Mouse (Mus musculus) liver, embryonic 11.5 days (tissue): ENCODE measurements around the gene Fkbp5. TPM values are rescaled to one million over a fixed set of nuclear protein-coding genes. Genes with fewer than 3 reads are reported as not detected.

ENCODE experiments used
- ATAC-seq: fragments of 200-750 bp; cut with Nextera tagmentation; replicated peaks from 2 replicates; pipeline ENCODE4 v1.8.0; 2017; ENCODE audit warnings: moderate number of reproducible peaks, mild to moderate bottlenecking, moderate TSS enrichment, moderate library complexity; ENCODE audit not compliant: low FRiP score
- DNase-seq: peaks from one replicate; pipeline ENCODE4 v3.0.0-alpha.2; 2017; ENCODE audit warnings: low spot score
- H3K27ac ChIP-seq: fragments of 300-500 bp; sonication (generic); 2 replicates; pipeline ENCODE4 v1.5.1; 2014; ENCODE audit warnings: mild to moderate bottlenecking, low read depth, low read length, control low read depth
- H3K27me3 ChIP-seq: fragments of 300-500 bp; sonication (generic); replicated peaks from 2 replicates; pipeline ENCODE4 v1.6.1; 2014; ENCODE audit warnings: low read length, mixed read lengths; ENCODE audit not compliant: control insufficient read depth, insufficient read depth
- H3K36me3 ChIP-seq: fragments of 300-500 bp; sonication (generic); 2 replicates; pipeline ENCODE4 v1.6.1; 2014; ENCODE audit warnings: mild to moderate bottlenecking, low read length, moderate library complexity, mixed read lengths; ENCODE audit not compliant: control insufficient read depth, insufficient read depth
- H3K4me1 ChIP-seq: fragments of 300-500 bp; sonication (generic); replicated peaks from 2 replicates; pipeline ENCODE4 v1.6.1; 2014; ENCODE audit warnings: low read length, mixed read lengths; ENCODE audit not compliant: control insufficient read depth, insufficient read depth
- H3K4me2 ChIP-seq: fragments of 300-500 bp; sonication (generic); 2 replicates; pipeline ENCODE4 v1.6.1; 2014; ENCODE audit warnings: mild to moderate bottlenecking, control low read depth, moderate library complexity
- H3K4me3 ChIP-seq: fragments of 300-500 bp; sonication (generic); 2 replicates; pipeline ENCODE4 v1.5.1; 2014; ENCODE audit warnings: low read depth, low read length, control low read depth
- H3K9ac ChIP-seq: fragments of 300-500 bp; sonication (generic); 2 replicates; pipeline ENCODE4 v1.6.1; 2014; ENCODE audit warnings: low read depth, low read length, control low read depth
- H3K9me3 ChIP-seq: fragments of 300-500 bp; sonication (generic); 2 replicates; pipeline ENCODE4 v1.6.1; 2016; ENCODE audit warnings: low read length, inconsistent platforms, mixed read lengths; ENCODE audit not compliant: control insufficient read depth
- WGBS: fragments of 180-500 bp; shearing (Covaris S2); extraction: QIAGEN DNeasy Blood & Tissue Kit; methylation state at CpG from one replicate; pipeline ENCODE4 v1.1.7; 2014; 5-methylcytosine and 5-hydroxymethylcytosine counted together
- polyA plus RNA-seq: library from polyadenylated mRNA; unstranded; fragments of >200 nt; fragmentation: Nextera tagmentation; extraction: Ambion mirVana; gene quantifications from 2 replicates; pipeline ENCODE4 v1.2.1, GENCODE M21; 2014

Gene Fkbp5
- polyA plus RNA-seq, 1 experiment from 2014 or later: 10.1 TPM

GRCm38 (mm10) chr17:28504182-28504581 is 13.1 kb downstream of the Fkbp5 start:
- no peak overlapping the region for H3K4me2 ChIP-seq
- no peaks in the 10 kb centered on the region for H3K9me3 ChIP-seq
- no peak overlapping the region for H3K4me3 ChIP-seq
- H3K9ac ChIP-seq: no peak overlapping the region
- ATAC-seq (no peak), DNase-seq (no peak)
- H3K27me3 ChIP-seq: peaks cover 2% of the 10 kb centered on the region; the same call in 1 of the 2 replicates
- no peak overlapping the region for H3K27ac ChIP-seq
- no peaks in the 10 kb centered on the region for H3K36me3 ChIP-seq
- WGBS: 75% methylated on average over 6 of the region's 6 CpGs
- peaks cover 4% of the 10 kb centered on the region for H3K4me1 ChIP-seq

- DNase-seq: no peak
- Histone ChIP-seq H3K36me3 (no peaks in the 10 kb centered on the region), H3K4me2 (no peak overlapping the region), H3K27ac (no peak overlapping the region), H3K4me3 (no peak overlapping the region), H3K27me3 (peaks cover 2% of the 10 kb centered on the region; the same call in 1 of the 2 replicates), H3K9me3 (no peaks in the 10 kb centered on the region), H3K9ac (no peak overlapping the region), H3K4me1 (peaks cover 4% of the 10 kb centered on the region)
- ATAC-seq: no peak
- WGBS: 34% methylated on average over 7 of the region's 7 CpGs
These were observed 15.0 kb downstream of the Fkbp5 start for GRCm38 (mm10) chr17:28502196-28502821.

- no peaks in the 10 kb centered on the region for H3K27me3 ChIP-seq
- H3K36me3 ChIP-seq: no peaks in the 10 kb centered on the region
- no peak overlapping the region for H3K4me3 ChIP-seq
- ATAC-seq: no peak
- no peaks in the 10 kb centered on the region for H3K4me1 ChIP-seq
- H3K9me3 ChIP-seq: no peaks in the 10 kb centered on the region
- DNase-seq: no peak
- H3K4me2 ChIP-seq: no peak overlapping the region
- no peak overlapping the region for H3K9ac ChIP-seq
- H3K27ac ChIP-seq: no peak overlapping the region
- WGBS: 70% methylated on average over 3 of the region's 3 CpGs
These were observed 16.9 kb downstream of the Fkbp5 start for GRCm38 (mm10) chr17:28500465-28500864.

- Histone ChIP-seq H3K9me3 (no peaks in the 10 kb centered on the region), H3K4me2 (no peak overlapping the region), H3K27ac (no peak overlapping the region), H3K36me3 (no peaks in the 10 kb centered on the region), H3K9ac (no peak overlapping the region), H3K27me3 (no peaks in the 10 kb centered on the region), H3K4me3 (no peak overlapping the region), H3K4me1 (no peaks in the 10 kb centered on the region)
- 64% methylated on average over 2 of the region's 2 CpGs for WGBS
- no peak for ATAC-seq
- DNase-seq: no peak
These were observed 18.1 kb downstream of the Fkbp5 start for GRCm38 (mm10) chr17:28499190-28499589.

GRCm38 (mm10) chr17:28495832-28496231 is 21.5 kb downstream of the Fkbp5 start:
- no peaks in the 10 kb centered on the region for H3K27me3 ChIP-seq
- H3K36me3 ChIP-seq: no peaks in the 10 kb centered on the region
- 84% methylated on average over 8 of the region's 8 CpGs for WGBS
- no peak overlapping the region for H3K4me2 ChIP-seq
- H3K9me3 ChIP-seq: no peaks in the 10 kb centered on the region
- H3K9ac ChIP-seq: no peak overlapping the region
- DNase-seq (no peak), ATAC-seq (no peak)
- no peak overlapping the region for H3K27ac ChIP-seq
- no peak overlapping the region for H3K4me3 ChIP-seq
- H3K4me1 ChIP-seq: no peaks in the 10 kb centered on the region

GRCm38 (mm10) chr17:28491035-28491770 is 26.1 kb downstream of the Fkbp5 start:
- no peak for DNase-seq
- no peaks in the 10 kb centered on the region for H3K9me3 ChIP-seq
- no peak overlapping the region for H3K4me3 ChIP-seq
- no peak for ATAC-seq
- 82% methylated on average over 14 of the region's 14 CpGs for WGBS
- H3K4me2 ChIP-seq: no peak overlapping the region
- H3K4me1 ChIP-seq: 0 out of 2 replicates have a peak, but pooled peaks cover 3% of the 10 kb centered on the region
- no peak overlapping the region for H3K9ac ChIP-seq
- no peaks in the 10 kb centered on the region for H3K36me3 ChIP-seq
- no peaks in the 10 kb centered on the region for H3K27me3 ChIP-seq
- H3K27ac ChIP-seq: no peak overlapping the region

- H3K9ac ChIP-seq: no peak overlapping the region
- WGBS: 53% methylated on average over 7 of the region's 7 CpGs
These were observed 28.9 kb downstream of the Fkbp5 start for GRCm38 (mm10) chr17:28488258-28489013.

GRCm38 (mm10) chr17:28487584-28488257 is 29.6 kb downstream of the Fkbp5 start:
- 88% methylated on average over 18 of the region's 18 CpGs for WGBS
- H3K4me3 ChIP-seq: no peak overlapping the region
- no peaks in the 10 kb centered on the region for H3K27me3 ChIP-seq
- H3K27ac ChIP-seq: no peak overlapping the region
- H3K36me3 ChIP-seq: no peaks in the 10 kb centered on the region
- DNase-seq (no peak), ATAC-seq (no peak)
- H3K4me2 ChIP-seq: no peak overlapping the region
- no peak overlapping the region for H3K9ac ChIP-seq
- H3K9me3 ChIP-seq: no peaks in the 10 kb centered on the region
- H3K4me1 ChIP-seq: peaks cover 12% of the 10 kb centered on the region; the same call in 1 of the 2 replicates

More at GRCm38 (mm10) chr17:28488258-28489013, 28.9 kb downstream of the Fkbp5 start:
- no peak overlapping the region for H3K4me3 ChIP-seq
- H3K9me3 ChIP-seq: no peaks in the 10 kb centered on the region
- H3K27ac ChIP-seq: no peak overlapping the region
- no peak overlapping the region for H3K4me2 ChIP-seq
- peaks cover 12% of the 10 kb centered on the region; the same call in 1 of the 2 replicates for H3K4me1 ChIP-seq
- no peak for DNase-seq
- H3K36me3 ChIP-seq: no peaks in the 10 kb centered on the region
- ATAC-seq: no peak
- H3K27me3 ChIP-seq: no peaks in the 10 kb centered on the region
